Mouse (Mus musculus) lung, postnatal 0 days (tissue): ENCODE data around the gene Cib4.

ENCODE experiments used
- CTCF ChIP-seq: IDR thresholded peaks from 2 replicates; pipeline ENCODE4 v1.5.1; 2016; ENCODE audit warnings: antibody characterized with exemption, mild to moderate bottlenecking
- EP300 ChIP-seq: IDR thresholded peaks from 2 replicates; pipeline ENCODE4 v1.6.1; 2016; ENCODE audit warnings: antibody characterized with exemption, mild to moderate bottlenecking, control low read depth

- TF ChIP-seq CTCF (no peak), EP300 (no peak)
Observed at GRCm38 (mm10) chr5:30518108-30518507, 27.5 kb downstream of the Cib4 start.
